Mouse (Mus musculus) T-helper 2 cell (primary cell): ENCODE measurements around the gene D130040H23Rik.

Experiments used
- in situ Hi-C: fragments of 300-600 bp; cut with MboI, MseI; formaldehyde crosslinking; loops from one replicate; pipeline ENCODE4 v1.15.1; 2025; ENCODE audit warnings: high pct_unique_total_duplicates

Gene D130040H23Rik

GRCm38 (mm10) chr8:69270386-69271202 is at the start of gene D130040H23Rik:
Gene D130040H23Rik, plus strand, starts transcription at chr8:69271080.
- in situ Hi-C loops = no loop called here

GRCm38 (mm10) chr8:69242541-69242940 is 28.3 kb upstream of the D130040H23Rik start:
- in situ Hi-C loops = no loop called here

GRCm38 (mm10) chr8:69268525-69268924 is 2.4 kb upstream of the D130040H23Rik start:
- in situ Hi-C loops = no loop called here

- in situ Hi-C loops = no loop called here
Observed at GRCm38 (mm10) chr8:69271203-69271554, 299 bp downstream of the D130040H23Rik start.

- in situ Hi-C loops = no loop called here
Observed at GRCm38 (mm10) chr8:69272435-69272834, 1.6 kb downstream of the D130040H23Rik start.

GRCm38 (mm10) chr8:69324771-69325170 is 53.9 kb downstream of the D130040H23Rik start:
- in situ Hi-C loops = loop anchor here (10.0 kb wide), 1 partner anchor 220 kb away; no protein-coding TSS in a partner anchor

GRCm38 (mm10) chr8:69328301-69329288 is 57.7 kb downstream of the D130040H23Rik start:
- in situ Hi-C loops = loop anchor here (10.0 kb wide), 1 partner anchor 216 kb away; no protein-coding TSS in a partner anchor

GRCm38 (mm10) chr8:69329289-69329688 is 58.4 kb downstream of the D130040H23Rik start:
- in situ Hi-C loops = loop anchor here (10.0 kb wide), 1 partner anchor 216 kb away; no protein-coding TSS in a partner anchor
